Mouse (Mus musculus) heart, postnatal 0 days (tissue): ENCODE measurements around the gene Camk2b. TPM values are rescaled to one million over a fixed set of nuclear protein-coding genes. Genes with fewer than 3 reads are reported as not detected.
A peak's percentile ranks its signal among the peaks of the same experiment; 100 is the strongest.

ENCODE experiments used
- ATAC-seq: fragments of 200-750 bp; cut with Nextera tagmentation; 2 replicates; pipeline ENCODE4 v1.8.0; 2017; ENCODE audit warnings: low read depth, moderate number of reproducible peaks, moderate library complexity; ENCODE audit not compliant: insufficient read depth
- DNase-seq: peaks from one replicate; pipeline ENCODE4 v3.0.0-alpha.2; 2016; ENCODE audit warnings: low spot score
- H3K27ac ChIP-seq: fragments of 300-500 bp; sonication (generic); 2 replicates; pipeline ENCODE4 v1.5.1; 2014; ENCODE audit warnings: low read depth, mild to moderate bottlenecking
- H3K27me3 ChIP-seq: fragments of 300-500 bp; sonication (generic); 2 replicates; pipeline ENCODE4 v1.6.1; 2014; ENCODE audit warnings: low read length, mixed read lengths; ENCODE audit not compliant: control insufficient read depth, insufficient read depth
- H3K36me3 ChIP-seq: fragments of 300-500 bp; sonication (generic); replicated peaks from 2 replicates; pipeline ENCODE4 v1.6.1; 2014; ENCODE audit warnings: low read length, mixed read lengths; ENCODE audit not compliant: control insufficient read depth, insufficient read depth
- H3K4me1 ChIP-seq: fragments of 300-500 bp; sonication (generic); 2 replicates; pipeline ENCODE4 v1.6.1; 2014; ENCODE audit warnings: antibody characterized with exemption; ENCODE audit not compliant: control insufficient read depth, insufficient read depth
- H3K4me2 ChIP-seq: fragments of 300-500 bp; sonication (generic); 2 replicates; pipeline ENCODE4 v1.6.1; 2014; ENCODE audit warnings: low read depth, mild to moderate bottlenecking, low read length, moderate library complexity
- H3K4me3 ChIP-seq: fragments of 300-500 bp; sonication (generic); 2 replicates; pipeline ENCODE4 v1.5.1; 2014; ENCODE audit warnings: low read depth, low read length
- H3K9ac ChIP-seq: fragments of 300-500 bp; sonication (generic); replicated peaks from 2 replicates; pipeline ENCODE4 v1.6.1; 2014; ENCODE audit warnings: low read depth, low read length, mixed read lengths
- H3K9me3 ChIP-seq: fragments of 300-500 bp; sonication (generic); replicated peaks from 2 replicates; pipeline ENCODE4 v1.6.1; 2016; ENCODE audit warnings: low read length; ENCODE audit not compliant: control insufficient read depth
- CTCF ChIP-seq: IDR thresholded peaks from 2 replicates; pipeline ENCODE4 v1.5.1; 2016; ENCODE audit warnings: antibody characterized with exemption, control low read depth, low read depth
- EP300 ChIP-seq: IDR thresholded peaks from 2 replicates; pipeline ENCODE4 v1.6.1; 2016; ENCODE audit warnings: antibody characterized with exemption, low read depth
- WGBS: fragments of 180-500 bp; shearing (Covaris S2); extraction: QIAGEN DNeasy Blood & Tissue Kit; methylation state at CpG from one replicate; pipeline ENCODE4 v1.1.7; 2014; 5-methylcytosine and 5-hydroxymethylcytosine counted together
- polyA plus RNA-seq: library from polyadenylated mRNA; unstranded; fragments of >200 nt; fragmentation: Nextera tagmentation; extraction: Ambion mirVana; gene quantifications from 2 replicates; pipeline ENCODE4 v1.2.1, GENCODE M21; 2015
- total RNA-seq: library from RNA; depleted of rRNA; stranded (reverse); fragments of >200 nt; gene quantifications from 2 replicates; pipeline ENCODE4 v1.2.3, GENCODE M21; 2014; ENCODE audit warnings: low replicate concordance

Camk2b gene
- total and polyA plus RNA-seq, 2 experiments from 2014 or later = 3.4 to 6.3 TPM

GRCm38 (mm10) chr11:5968223-5968622 lies 97.9 kb downstream of the Camk2b start:
- no peak for DNase-seq
- Histone ChIP-seq H3K9me3 (no peaks in the 10 kb centered on the region), H3K27ac (no peak overlapping the region), H3K36me3 (peaks cover 79% of the 10 kb centered on the region), H3K9ac (no peak overlapping the region), H3K4me3 (no peak overlapping the region), H3K4me1 (no peaks in the 10 kb centered on the region), H3K4me2 (no peak overlapping the region), H3K27me3 (no peaks in the 10 kb centered on the region)
- TF ChIP-seq EP300 (no peak), CTCF (no peak)
- WGBS = 71% methylated on average over 6 of the region's 6 CpGs
- ATAC-seq = no peak

DNA sequence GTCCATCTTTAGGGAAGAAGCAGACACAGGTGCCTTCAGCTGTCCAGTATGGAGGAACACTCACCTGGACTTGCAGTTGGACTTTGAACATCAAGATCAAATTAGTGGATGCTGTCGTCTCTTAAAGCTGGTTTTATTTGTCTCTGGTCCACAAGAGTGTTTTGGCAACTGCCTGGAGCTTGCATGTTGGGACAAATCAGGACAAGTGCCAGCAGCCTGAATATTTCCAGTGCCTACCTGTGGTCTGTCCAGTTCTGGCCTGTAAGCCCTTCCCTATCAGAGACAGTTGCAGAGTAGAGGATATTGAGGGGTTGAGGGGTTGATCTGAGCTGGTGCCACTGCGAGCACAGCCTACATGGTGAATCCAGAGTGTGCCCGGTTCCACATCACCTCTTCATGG lies 99.4 kb downstream of the Camk2b start:
- DNase-seq (no peak), ATAC-seq (no peak)
- no peak overlapping the region for H3K27ac ChIP-seq
- no peaks in the 10 kb centered on the region for H3K4me1 ChIP-seq
- WGBS = 87% methylated on average over 3 of the region's 3 CpGs
- H3K4me2 ChIP-seq = no peak overlapping the region
- H3K9ac ChIP-seq = no peak overlapping the region
- peaks cover 88% of the 10 kb centered on the region for H3K36me3 ChIP-seq
- no peaks in the 10 kb centered on the region for H3K27me3 ChIP-seq
- TF ChIP-seq CTCF (no peak), EP300 (no peak)
- no peaks in the 10 kb centered on the region for H3K9me3 ChIP-seq
- no peak overlapping the region for H3K4me3 ChIP-seq

DNA sequence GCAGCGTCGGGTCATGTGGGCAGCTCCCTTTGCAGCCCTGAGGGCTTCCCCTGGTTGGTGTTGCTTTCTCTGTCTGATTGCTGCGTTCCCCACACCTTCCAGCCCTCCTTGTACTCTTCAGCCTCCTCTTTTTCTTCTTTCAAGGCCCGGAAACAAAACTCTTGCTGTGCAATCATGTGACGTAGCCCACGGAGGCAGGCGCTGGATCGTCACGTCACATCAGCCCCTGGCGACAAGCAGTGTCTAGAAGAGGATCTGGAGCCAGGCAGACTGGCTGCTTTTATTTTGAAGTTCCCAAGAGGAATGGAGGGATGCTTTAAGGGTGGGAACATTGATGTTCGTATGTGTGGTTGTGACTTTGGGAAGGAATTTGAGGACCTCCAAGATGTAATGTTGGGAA lies 100.3 kb downstream of the Camk2b start:
- TF ChIP-seq EP300 = no peak
- TF ChIP-seq CTCF = no peak
- peaks cover 95% of the 10 kb centered on the region for H3K36me3 ChIP-seq
- H3K4me2 ChIP-seq = no peak overlapping the region
- DNase-seq (no peak), ATAC-seq (no peak)
- no peak overlapping the region for H3K4me3 ChIP-seq
- no peak overlapping the region for H3K9ac ChIP-seq
- 75% methylated on average over 11 of the region's 11 CpGs for WGBS
- no peaks in the 10 kb centered on the region for H3K27me3 ChIP-seq
- H3K4me1 ChIP-seq = no peaks in the 10 kb centered on the region
- no peak overlapping the region for H3K27ac ChIP-seq
- H3K9me3 ChIP-seq = no peaks in the 10 kb centered on the region

GRCm38 (mm10) chr11:5960051-5960450 lies 106.1 kb downstream of the Camk2b start:
- H3K36me3 ChIP-seq = peaks cover 57% of the 10 kb centered on the region
- WGBS = 55% methylated on average over 2 of the region's 2 CpGs

GRCm38 (mm10) chr11:5955546-5956276 lies 110.5 kb downstream of the Camk2b start, which contains the start of gene Ykt6:
Gene Ykt6, plus strand, starts transcription at chr11:5955693.
- Histone ChIP-seq H3K4me2 (peak within 1 kb of the TSS; percentile 75), H3K27ac (peak within 1 kb of the TSS; percentile 92), H3K4me3 (peak within 1 kb of the TSS; percentile 67), H3K9ac (peak within 1 kb of the TSS; percentile 89), H3K36me3 (peaks cover 15% of the 10 kb centered on the region), H3K27me3 (no peaks in the 10 kb centered on the region), H3K4me1 (peaks cover 32% of the 10 kb centered on the region), H3K9me3 (no peaks in the 10 kb centered on the region)
- peak; percentile 94 for ATAC-seq
- DNase-seq = peak; percentile 96
- under 1% methylated on average over 71 of the region's 71 CpGs for WGBS
- no peak for TF ChIP-seq CTCF
- TF ChIP-seq EP300 = no peak

More at GRCm38 (mm10) chr11:5960051-5960450, 106.1 kb downstream of the Camk2b start:
- Histone ChIP-seq H3K27me3 (no peaks in the 10 kb centered on the region), H3K27ac (no peak overlapping the region), H3K9ac (no peak overlapping the region), H3K9me3 (no peaks in the 10 kb centered on the region), H3K4me3 (no peak overlapping the region), H3K4me2 (no peak overlapping the region), H3K4me1 (peaks cover 12% of the 10 kb centered on the region; the same call in 1 of the 2 replicates)
- TF ChIP-seq CTCF = no peak
- no peak for TF ChIP-seq EP300
- no peak for ATAC-seq
- no peak for DNase-seq
